Mouse (Mus musculus) heart, embryonic 16.5 days (tissue): Measurements from ENCODE around the gene Asic2. TPM values are rescaled to one million over a fixed set of nuclear protein-coding genes. Genes with fewer than 3 reads are reported as not detected.

Experiments used
- ATAC-seq: fragments of 200-750 bp; cut with Nextera tagmentation; replicated peaks from 2 replicates; pipeline ENCODE4 v1.8.0; 2017; ENCODE audit warnings: moderate number of reproducible peaks; ENCODE audit not compliant: insufficient read depth, low FRiP score; ENCODE audit errors: extremely low read depth
- H3K27ac ChIP-seq: fragments of 300-500 bp; sonication (generic); 2 replicates; pipeline ENCODE4 v1.5.1; 2014; ENCODE audit warnings: mild to moderate bottlenecking, low read length, control low read depth, moderate library complexity
- H3K27me3 ChIP-seq: fragments of 300-500 bp; sonication (generic); 2 replicates; pipeline ENCODE4 v1.6.1; 2014; ENCODE audit warnings: low read length, mixed read lengths; ENCODE audit not compliant: control insufficient read depth, insufficient read depth
- H3K36me3 ChIP-seq: fragments of 300-500 bp; sonication (generic); 2 replicates; pipeline ENCODE4 v1.6.1; 2014; ENCODE audit not compliant: control insufficient read depth, insufficient read depth
- H3K4me1 ChIP-seq: fragments of 300-500 bp; sonication (generic); 2 replicates; pipeline ENCODE4 v1.6.1; 2014; ENCODE audit warnings: low read length, mixed read lengths; ENCODE audit not compliant: control insufficient read depth, insufficient read depth
- H3K4me2 ChIP-seq: fragments of 300-500 bp; sonication (generic); 2 replicates; pipeline ENCODE4 v1.6.1; 2014; ENCODE audit warnings: low read depth, mild to moderate bottlenecking, control low read depth, low read length
- H3K4me3 ChIP-seq: fragments of 300-500 bp; sonication (generic); 2 replicates; pipeline ENCODE4 v1.5.1; 2014; ENCODE audit warnings: mild to moderate bottlenecking, control low read depth, low read length
- H3K9ac ChIP-seq: fragments of 300-500 bp; sonication (generic); 2 replicates; pipeline ENCODE4 v1.6.1; 2014; ENCODE audit warnings: low read length, control low read depth
- H3K9me3 ChIP-seq: fragments of 300-500 bp; sonication (generic); replicated peaks from 2 replicates; pipeline ENCODE4 v1.6.1; 2016; ENCODE audit warnings: low read length; ENCODE audit not compliant: control insufficient read depth
- WGBS: fragments of 180-500 bp; shearing (Covaris S2); extraction: QIAGEN DNeasy Blood & Tissue Kit; methylation state at CpG from one replicate; pipeline ENCODE4 v1.1.7; 2014; 5-methylcytosine and 5-hydroxymethylcytosine counted together
- polyA plus RNA-seq: library from polyadenylated mRNA; unstranded; fragments of >200 nt; fragmentation: Nextera tagmentation; extraction: Ambion mirVana; gene quantifications from 2 replicates; pipeline ENCODE4 v1.2.1, GENCODE M21; 2015

Gene Asic2
- polyA plus RNA-seq, 1 experiment from 2014 or later, result not detected

GRCm38 (mm10) chr11:81601736-81602135, 366.5 kb downstream of the Asic2 start:
- ATAC-seq, result no peak
- Histone ChIP-seq H3K27ac (no peak overlapping the region), H3K4me1 (no peaks in the 10 kb centered on the region), H3K9ac (no peak overlapping the region), H3K27me3 (no peaks in the 10 kb centered on the region), H3K36me3 (no peaks in the 10 kb centered on the region), H3K4me3 (no peak overlapping the region), H3K9me3 (no peaks in the 10 kb centered on the region), H3K4me2 (no peak overlapping the region)
- WGBS, result 88% methylated on average over 5 of the region's 5 CpGs

GRCm38 (mm10) chr11:81597601-81598000, 370.7 kb downstream of the Asic2 start:
- ATAC-seq, result no peak
- WGBS, result 84% methylated on average over 5 of the region's 5 CpGs
- H3K4me1 ChIP-seq, result peaks cover 13% of the 10 kb centered on the region

GRCm38 (mm10) chr11:81595235-81595634, 373.0 kb downstream of the Asic2 start:
- Histone ChIP-seq H3K27ac (no peak overlapping the region), H3K4me3 (no peak overlapping the region)
- peak; percentile 73 for ATAC-seq

More at GRCm38 (mm10) chr11:81597601-81598000, 370.7 kb downstream of the Asic2 start:
- Histone ChIP-seq H3K36me3 (no peaks in the 10 kb centered on the region), H3K9me3 (no peaks in the 10 kb centered on the region), H3K27ac (no peak overlapping the region), H3K9ac (no peak overlapping the region), H3K27me3 (no peaks in the 10 kb centered on the region), H3K4me2 (no peak overlapping the region), H3K4me3 (no peak overlapping the region)

DNA sequence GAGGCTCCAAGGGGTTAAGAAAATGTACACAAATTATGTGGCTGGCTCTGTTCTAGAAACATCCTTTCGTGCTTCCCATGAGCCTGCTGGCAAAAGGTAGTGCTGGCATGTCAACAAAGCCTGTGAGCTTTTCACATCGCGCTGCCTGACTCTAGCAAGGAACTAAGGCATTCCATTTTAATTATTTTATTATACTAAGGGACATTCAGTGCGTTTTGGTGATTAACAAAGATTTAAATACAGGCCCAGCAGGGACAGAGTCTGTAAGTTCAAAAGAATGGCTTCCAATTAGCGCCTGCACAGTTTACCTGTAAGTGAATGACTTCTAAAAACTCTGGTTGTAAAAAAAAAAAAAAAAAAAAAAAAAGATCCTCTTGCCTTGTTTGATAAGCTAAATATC, 375.5 kb downstream of the Asic2 start:
- H3K4me3 ChIP-seq, result no peak overlapping the region
- H3K4me1 ChIP-seq, result peaks cover 17% of the 10 kb centered on the region
- H3K27ac ChIP-seq, result no peak overlapping the region
- H3K36me3 ChIP-seq, result no peaks in the 10 kb centered on the region
- H3K9ac ChIP-seq, result no peak overlapping the region
- no peaks in the 10 kb centered on the region for H3K27me3 ChIP-seq
- no peaks in the 10 kb centered on the region for H3K9me3 ChIP-seq
- no peak overlapping the region for H3K4me2 ChIP-seq
- no peak for ATAC-seq
- 69% methylated on average over 5 of the region's 5 CpGs for WGBS

More at GRCm38 (mm10) chr11:81595235-81595634, 373.0 kb downstream of the Asic2 start:
- no peak overlapping the region for H3K9ac ChIP-seq
- H3K9me3 ChIP-seq, result no peaks in the 10 kb centered on the region
- no peak overlapping the region for H3K4me2 ChIP-seq
- H3K36me3 ChIP-seq, result no peaks in the 10 kb centered on the region
- WGBS, result 38% methylated on average over 2 of the region's 2 CpGs
- no peaks in the 10 kb centered on the region for H3K27me3 ChIP-seq
- peaks cover 13% of the 10 kb centered on the region for H3K4me1 ChIP-seq

GRCm38 (mm10) chr11:81590911-81591310, 377.3 kb downstream of the Asic2 start:
- Histone ChIP-seq H3K4me3 (no peak overlapping the region), H3K27me3 (no peaks in the 10 kb centered on the region), H3K4me2 (no peak overlapping the region), H3K27ac (no peak overlapping the region), H3K36me3 (no peaks in the 10 kb centered on the region), H3K4me1 (peaks cover 17% of the 10 kb centered on the region), H3K9ac (no peak overlapping the region), H3K9me3 (no peaks in the 10 kb centered on the region)
- ATAC-seq, result no peak
- WGBS, result 74% methylated on average over 4 of the region's 4 CpGs

DNA sequence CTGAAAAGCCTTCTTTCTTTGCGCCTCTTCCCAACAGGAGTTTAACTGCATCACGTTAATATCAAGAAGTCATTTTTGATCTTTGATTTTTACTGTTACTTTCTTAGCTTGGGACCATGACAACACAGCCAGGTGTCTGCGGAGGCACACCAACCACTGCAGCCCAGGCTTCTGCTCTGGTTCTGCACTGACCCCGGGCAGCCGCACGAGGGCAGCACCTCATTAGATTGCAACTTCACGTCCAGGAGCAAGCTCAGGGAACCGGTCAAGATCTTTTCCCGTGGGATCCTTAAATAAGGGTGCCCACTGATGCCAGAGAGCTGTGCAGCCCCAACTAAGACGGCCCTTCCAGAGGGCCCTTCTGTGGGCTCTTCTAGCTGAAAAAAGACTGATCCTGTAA, 379.6 kb downstream of the Asic2 start:
- Histone ChIP-seq H3K36me3 (no peaks in the 10 kb centered on the region), H3K9ac (no peak overlapping the region), H3K4me1 (peaks cover 4% of the 10 kb centered on the region), H3K27me3 (no peaks in the 10 kb centered on the region), H3K4me3 (no peak overlapping the region), H3K9me3 (no peaks in the 10 kb centered on the region), H3K4me2 (peak overlapping the region; percentile 46), H3K27ac (no peak overlapping the region)
- 9% methylated on average over 10 of the region's 10 CpGs for WGBS
- no peak for ATAC-seq

GRCm38 (mm10) chr11:81587942-81588341, 380.3 kb downstream of the Asic2 start:
- peak; percentile 41; the same call in 1 of the 2 replicates for ATAC-seq
- no peaks in the 10 kb centered on the region for H3K9me3 ChIP-seq
- H3K27ac ChIP-seq, result no peak overlapping the region
- WGBS, result 33% methylated on average over 17 of the region's 17 CpGs
- H3K4me2 ChIP-seq, result peak overlapping the region; percentile 46
- H3K9ac ChIP-seq, result no peak overlapping the region
- H3K27me3 ChIP-seq, result no peaks in the 10 kb centered on the region
- peak overlapping the region; percentile 14; the same call in 1 of the 2 replicates for H3K4me3 ChIP-seq
- H3K4me1 ChIP-seq, result peaks cover 4% of the 10 kb centered on the region
- H3K36me3 ChIP-seq, result no peaks in the 10 kb centered on the region

DNA sequence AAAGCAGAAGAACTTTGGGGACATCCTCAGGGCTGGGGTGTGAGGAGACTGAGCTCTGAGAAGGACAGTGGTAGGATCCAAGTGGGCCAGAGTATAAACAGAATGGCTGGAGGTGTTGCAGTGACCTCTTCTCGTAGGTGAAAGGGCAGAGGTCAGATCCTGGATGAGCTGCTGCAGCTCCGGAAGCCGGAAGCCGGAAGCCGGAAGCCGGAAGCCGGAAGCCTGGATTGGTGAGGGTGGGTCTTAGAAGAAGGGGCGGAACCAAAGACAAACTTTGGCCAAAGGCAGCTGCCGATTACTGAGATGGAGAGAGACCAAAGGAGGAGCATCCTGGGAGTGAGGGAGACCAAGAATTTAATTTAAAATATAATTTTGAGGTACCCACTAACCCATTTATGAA, 381.1 kb downstream of the Asic2 start:
- no peak overlapping the region for H3K4me2 ChIP-seq
- peaks cover 4% of the 10 kb centered on the region for H3K4me1 ChIP-seq
- ATAC-seq, result no peak
- H3K27me3 ChIP-seq, result no peaks in the 10 kb centered on the region
- H3K9me3 ChIP-seq, result no peaks in the 10 kb centered on the region
- H3K9ac ChIP-seq, result no peak overlapping the region
- no peak overlapping the region for H3K4me3 ChIP-seq
- no peak overlapping the region for H3K27ac ChIP-seq
- 72% methylated on average over 9 of the region's 9 CpGs for WGBS
- no peaks in the 10 kb centered on the region for H3K36me3 ChIP-seq

DNA sequence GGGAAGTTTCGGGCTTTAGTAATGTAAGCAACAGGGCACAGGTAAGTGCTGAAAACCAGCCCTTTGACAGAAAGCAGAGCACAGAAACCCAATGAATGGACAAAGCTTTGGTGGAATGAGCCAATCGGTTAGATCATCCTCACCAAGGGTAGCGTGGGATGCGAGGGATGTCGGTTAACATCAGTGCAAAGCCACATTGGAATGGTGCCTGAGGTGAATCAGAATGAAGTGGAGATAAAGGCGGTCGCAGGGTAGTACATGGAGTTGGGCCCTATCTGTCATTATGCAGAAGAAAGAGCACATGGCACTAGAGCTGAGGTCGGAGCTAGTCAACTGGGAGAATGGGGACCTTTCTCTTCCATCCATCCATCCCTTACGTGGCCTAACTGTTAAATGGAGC, 383.8 kb downstream of the Asic2 start:
- ATAC-seq, result no peak
- peaks cover 4% of the 10 kb centered on the region for H3K4me1 ChIP-seq
- H3K27me3 ChIP-seq, result no peaks in the 10 kb centered on the region
- H3K4me2 ChIP-seq, result no peak overlapping the region
- H3K27ac ChIP-seq, result no peak overlapping the region
- no peaks in the 10 kb centered on the region; the same call in 1 of the 2 replicates for H3K9me3 ChIP-seq
- H3K36me3 ChIP-seq, result no peaks in the 10 kb centered on the region
- no peak overlapping the region for H3K4me3 ChIP-seq
- H3K9ac ChIP-seq, result no peak overlapping the region
- WGBS, result 83% methylated on average over 9 of the region's 9 CpGs
